Mouse (Mus musculus): ENCODE data around the gene Ctps. TPM values are rescaled to one million over a fixed set of nuclear protein-coding genes. Genes with fewer than 3 reads are reported as not detected.

Gene Ctps
- polyA plus RNA-seq, 1 experiment from 2014 or later, result 63.0 TPM

- ATAC-seq, result no peak
- no peak overlapping the region for H3K9ac ChIP-seq (ENCODE audit: low read depth, low read length)
- WGBS, result 75% methylated on average over 5 of the region's 5 CpGs
- H3K36me3 ChIP-seq (ENCODE audit: control insufficient read depth, insufficient read depth, low read length), result no peaks in the 10 kb centered on the region
- no peaks in the 10 kb centered on the region for H3K27me3 ChIP-seq (replicated peaks; ENCODE audit: control insufficient read depth, insufficient read depth, low read length)
- no peak overlapping the region for H3K4me2 ChIP-seq (ENCODE audit: low read depth, low read length)
- no peak overlapping the region for H3K4me3 ChIP-seq (ENCODE audit: low read length)
- H3K4me1 ChIP-seq (ENCODE audit: control insufficient read depth, insufficient read depth, low read length), result no peaks in the 10 kb centered on the region
- H3K27ac ChIP-seq (ENCODE audit: low read length), result no peak overlapping the region
- H3K9me3 ChIP-seq (ENCODE audit: control insufficient read depth, low read length), result no peaks in the 10 kb centered on the region
Observed at GRCm38 (mm10) chr4:120580894-120581293, 10.8 kb upstream of the Ctps start.

- Histone ChIP-seq H3K4me1 (ENCODE audit: control insufficient read depth, insufficient read depth, low read length) (peaks cover 26% of the 10 kb centered on the region), H3K36me3 (ENCODE audit: control insufficient read depth, insufficient read depth, low read length) (no peaks in the 10 kb centered on the region), H3K9ac (ENCODE audit: low read depth, low read length) (0 out of 2 replicates have a peak overlapping the region, but pooled peaks have one; percentile 24), H3K27ac (ENCODE audit: low read length) (no peak overlapping the region), H3K4me3 (ENCODE audit: low read length) (no peak overlapping the region), H3K9me3 (ENCODE audit: control insufficient read depth, low read length) (no peaks in the 10 kb centered on the region), H3K27me3 (replicated peaks; ENCODE audit: control insufficient read depth, insufficient read depth, low read length) (no peaks in the 10 kb centered on the region), H3K4me2 (ENCODE audit: low read depth, low read length) (no peak overlapping the region)
- 48% methylated on average over 3 of the region's 3 CpGs for WGBS
- ATAC-seq, result no peak
Observed at GRCm38 (mm10) chr4:120571691-120572090, 1.6 kb upstream of the Ctps start.

GRCm38 (mm10) chr4:120571070-120571464 lies 991 bp upstream of the Ctps start:
- Histone ChIP-seq H3K9ac (ENCODE audit: low read depth, low read length) (peak overlapping the region; percentile 92; the same call in 1 of the 2 replicates), H3K36me3 (ENCODE audit: control insufficient read depth, insufficient read depth, low read length) (no peaks in the 10 kb centered on the region), H3K4me3 (ENCODE audit: low read length) (peak overlapping the region; percentile 89), H3K27me3 (replicated peaks; ENCODE audit: control insufficient read depth, insufficient read depth, low read length) (no peaks in the 10 kb centered on the region), H3K27ac (ENCODE audit: low read length) (peak overlapping the region; percentile 93), H3K9me3 (ENCODE audit: control insufficient read depth, low read length) (no peaks in the 10 kb centered on the region), H3K4me1 (ENCODE audit: control insufficient read depth, insufficient read depth, low read length) (peaks cover 26% of the 10 kb centered on the region), H3K4me2 (ENCODE audit: low read depth, low read length) (peak overlapping the region; percentile 80)
- 47% methylated on average over 3 of the region's 3 CpGs for WGBS
- no peak for ATAC-seq

GRCm38 (mm10) chr4:120570438-120571069 lies 478 bp upstream of the Ctps start:
- peak overlapping the region; percentile 80 for H3K4me2 ChIP-seq (ENCODE audit: low read depth, low read length)
- peak overlapping the region; percentile 89 for H3K4me3 ChIP-seq (ENCODE audit: low read length)
- peaks cover 26% of the 10 kb centered on the region for H3K4me1 ChIP-seq (ENCODE audit: control insufficient read depth, insufficient read depth, low read length)
- no peaks in the 10 kb centered on the region for H3K9me3 ChIP-seq (ENCODE audit: control insufficient read depth, low read length)
- ATAC-seq, result peak; percentile 69
- under 1% methylated on average over 27 of the region's 27 CpGs for WGBS
- H3K27ac ChIP-seq (ENCODE audit: low read length), result peak overlapping the region; percentile 93
- no peaks in the 10 kb centered on the region for H3K27me3 ChIP-seq (replicated peaks; ENCODE audit: control insufficient read depth, insufficient read depth, low read length)
- H3K9ac ChIP-seq (ENCODE audit: low read depth, low read length), result peak overlapping the region; percentile 92
- H3K36me3 ChIP-seq (ENCODE audit: control insufficient read depth, insufficient read depth, low read length), result no peaks in the 10 kb centered on the region

- Histone ChIP-seq H3K4me1 (ENCODE audit: control insufficient read depth, insufficient read depth, low read length) (peaks cover 26% of the 10 kb centered on the region), H3K27ac (ENCODE audit: low read length) (peak overlapping the region; percentile 93), H3K9me3 (ENCODE audit: control insufficient read depth, low read length) (no peaks in the 10 kb centered on the region), H3K36me3 (ENCODE audit: control insufficient read depth, insufficient read depth, low read length) (no peaks in the 10 kb centered on the region), H3K9ac (ENCODE audit: low read depth, low read length) (peak overlapping the region; percentile 92), H3K4me2 (ENCODE audit: low read depth, low read length) (peak overlapping the region; percentile 77), H3K4me3 (ENCODE audit: low read length) (peak overlapping the region; percentile 89), H3K27me3 (replicated peaks; ENCODE audit: control insufficient read depth, insufficient read depth, low read length) (no peaks in the 10 kb centered on the region)
- 10% methylated on average over 4 of the region's 4 CpGs for WGBS
- ATAC-seq, result no peak
Observed at GRCm38 (mm10) chr4:120569025-120569424, 1.1 kb downstream of the Ctps start.

GRCm38 (mm10) chr4:120568005-120568404 lies 2.1 kb downstream of the Ctps start:
- Histone ChIP-seq H3K4me1 (ENCODE audit: control insufficient read depth, insufficient read depth, low read length) (peaks cover 26% of the 10 kb centered on the region), H3K27ac (ENCODE audit: low read length) (peak overlapping the region; percentile 85), H3K36me3 (ENCODE audit: control insufficient read depth, insufficient read depth, low read length) (no peaks in the 10 kb centered on the region), H3K4me3 (ENCODE audit: low read length) (peak overlapping the region; percentile 21; the same call in 1 of the 2 replicates), H3K4me2 (ENCODE audit: low read depth, low read length) (peak overlapping the region; percentile 47), H3K27me3 (replicated peaks; ENCODE audit: control insufficient read depth, insufficient read depth, low read length) (no peaks in the 10 kb centered on the region), H3K9me3 (ENCODE audit: control insufficient read depth, low read length) (no peaks in the 10 kb centered on the region), H3K9ac (ENCODE audit: low read depth, low read length) (peak overlapping the region; percentile 51)
- ATAC-seq, result no peak
- 36% methylated on average over 5 of the region's 5 CpGs for WGBS

GRCm38 (mm10) chr4:120565726-120566125 lies 4.3 kb downstream of the Ctps start:
- H3K27me3 ChIP-seq (replicated peaks; ENCODE audit: control insufficient read depth, insufficient read depth, low read length), result no peaks in the 10 kb centered on the region
- no peak for ATAC-seq
- peaks cover 17% of the 10 kb centered on the region for H3K4me1 ChIP-seq (ENCODE audit: control insufficient read depth, insufficient read depth, low read length)
- no peaks in the 10 kb centered on the region for H3K36me3 ChIP-seq (ENCODE audit: control insufficient read depth, insufficient read depth, low read length)
- no peak overlapping the region for H3K4me2 ChIP-seq (ENCODE audit: low read depth, low read length)
- 89% methylated on average over 2 of the region's 2 CpGs for WGBS
- H3K9ac ChIP-seq (ENCODE audit: low read depth, low read length), result no peak overlapping the region
- no peaks in the 10 kb centered on the region for H3K9me3 ChIP-seq (ENCODE audit: control insufficient read depth, low read length)
- no peak overlapping the region for H3K27ac ChIP-seq (ENCODE audit: low read length)
- no peak overlapping the region for H3K4me3 ChIP-seq (ENCODE audit: low read length)

- no peak for ATAC-seq
- WGBS, result 91% methylated on average over 6 of the region's 6 CpGs
- H3K36me3 ChIP-seq (ENCODE audit: control insufficient read depth, insufficient read depth, low read length), result peaks cover 12% of the 10 kb centered on the region
Observed at GRCm38 (mm10) chr4:120556592-120556991, 13.5 kb downstream of the Ctps start.

GRCm38 (mm10) chr4:120544896-120545295 lies 25.2 kb downstream of the Ctps start:
- Histone ChIP-seq H3K4me3 (ENCODE audit: low read length) (no peak overlapping the region), H3K27me3 (replicated peaks; ENCODE audit: control insufficient read depth, insufficient read depth, low read length) (no peaks in the 10 kb centered on the region), H3K9me3 (ENCODE audit: control insufficient read depth, low read length) (no peaks in the 10 kb centered on the region), H3K4me2 (ENCODE audit: low read depth, low read length) (no peak overlapping the region), H3K9ac (ENCODE audit: low read depth, low read length) (no peak overlapping the region), H3K27ac (ENCODE audit: low read length) (no peak overlapping the region), H3K4me1 (ENCODE audit: control insufficient read depth, insufficient read depth, low read length) (no peaks in the 10 kb centered on the region), H3K36me3 (ENCODE audit: control insufficient read depth, insufficient read depth, low read length) (peaks cover 28% of the 10 kb centered on the region)
- no peak for ATAC-seq
- 85% methylated on average over 1 of the region's 1 CpGs for WGBS

More at GRCm38 (mm10) chr4:120556592-120556991, 13.5 kb downstream of the Ctps start:
- Histone ChIP-seq H3K27me3 (replicated peaks; ENCODE audit: control insufficient read depth, insufficient read depth, low read length) (no peaks in the 10 kb centered on the region), H3K4me1 (ENCODE audit: control insufficient read depth, insufficient read depth, low read length) (no peaks in the 10 kb centered on the region), H3K27ac (ENCODE audit: low read length) (no peak overlapping the region), H3K9me3 (ENCODE audit: control insufficient read depth, low read length) (no peaks in the 10 kb centered on the region), H3K9ac (ENCODE audit: low read depth, low read length) (no peak overlapping the region), H3K4me3 (ENCODE audit: low read length) (no peak overlapping the region), H3K4me2 (ENCODE audit: low read depth, low read length) (no peak overlapping the region)

- H3K27me3 ChIP-seq (replicated peaks; ENCODE audit: control insufficient read depth, insufficient read depth, low read length), result no peaks in the 10 kb centered on the region
- WGBS, result 95% methylated on average over 10 of the region's 10 CpGs
- ATAC-seq, result no peak
- no peak overlapping the region for H3K4me2 ChIP-seq (ENCODE audit: low read depth, low read length)
- H3K4me3 ChIP-seq (ENCODE audit: low read length), result no peak overlapping the region
- no peak overlapping the region for H3K27ac ChIP-seq (ENCODE audit: low read length)
- H3K36me3 ChIP-seq (ENCODE audit: control insufficient read depth, insufficient read depth, low read length), result peaks cover 29% of the 10 kb centered on the region
- H3K9ac ChIP-seq (ENCODE audit: low read depth, low read length), result no peak overlapping the region
- H3K9me3 ChIP-seq (ENCODE audit: control insufficient read depth, low read length), result no peaks in the 10 kb centered on the region
- no peaks in the 10 kb centered on the region for H3K4me1 ChIP-seq (ENCODE audit: control insufficient read depth, insufficient read depth, low read length)
Observed at GRCm38 (mm10) chr4:120538664-120539063, 31.4 kb downstream of the Ctps start.
